Mouse (Mus musculus) thymus, adult 2 months (tissue): ENCODE measurements around the gene Gm42421.

Experiments used
- CTCF ChIP-seq: fragments of 200-500 bp; IDR thresholded peaks from 2 replicates; pipeline ENCODE4 v1.5.1; 2012; ENCODE audit warnings: mild to moderate bottlenecking, control low read depth, low read length, moderate library complexity, borderline replicate concordance; ENCODE audit not compliant: control insufficient read depth, poor library complexity, insufficient read depth; ENCODE audit errors: extremely low read depth
- POLR2A ChIP-seq: fragments of 200-500 bp; IDR thresholded peaks from 2 replicates; pipeline ENCODE4 v1.6.1; 2012; ENCODE audit warnings: mild to moderate bottlenecking, low read length, control low read depth, moderate library complexity; ENCODE audit not compliant: control insufficient read depth, poor library complexity, insufficient read depth; ENCODE audit errors: extremely low read depth

DNA sequence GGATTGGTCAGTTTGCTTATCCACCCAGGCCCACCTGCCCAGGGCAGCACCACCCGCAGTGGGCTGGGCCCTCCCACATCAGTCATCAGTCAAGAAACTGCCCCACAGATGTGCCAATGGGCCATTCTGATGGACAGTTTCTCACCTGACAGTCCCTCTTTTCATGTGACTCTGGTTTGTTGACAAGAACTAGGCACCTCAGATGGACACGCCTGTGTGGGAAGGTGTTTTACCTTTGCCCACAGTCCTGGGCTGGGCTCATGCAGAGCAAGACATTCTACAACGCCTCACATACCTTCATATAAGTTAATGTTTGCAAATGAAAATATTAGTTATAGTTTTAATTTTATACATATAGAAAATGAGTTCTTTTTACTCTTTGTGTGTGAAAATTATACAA is 9.9 kb upstream of the Gm42421 start:
- TF ChIP-seq CTCF (no peak), POLR2A (no peak)
